Mouse (Mus musculus): Measurements from ENCODE around the gene Large1. TPM values are rescaled to one million over a fixed set of nuclear protein-coding genes. Genes with fewer than 3 reads are reported as not detected.
"Not testable (repeated sequence)": the region's sequence is repeated elsewhere in the genome, so short reads cannot be mapped to it uniquely, and the experiment has no call there.

Large1 gene
- polyA plus RNA-seq, 1 experiment from 2014 or later: 15.0 TPM

- Histone ChIP-seq H3K36me3 (ENCODE audit: control insufficient read depth, insufficient read depth, low read length) (no peaks in the 10 kb centered on the region), H3K4me1 (ENCODE audit: control insufficient read depth, insufficient read depth, low read length) (no peaks in the 10 kb centered on the region), H3K27ac (ENCODE audit: low read length) (no peak overlapping the region), H3K9ac (replicated peaks; ENCODE audit: low read depth, low read length) (no peak overlapping the region), H3K9me3 (ENCODE audit: control insufficient read depth, low read depth, low read length) (no peaks in the 10 kb centered on the region), H3K4me2 (replicated peaks; ENCODE audit: low read depth, low read length) (no peak overlapping the region), H3K27me3 (ENCODE audit: control insufficient read depth, insufficient read depth, low read length) (no peaks in the 10 kb centered on the region), H3K4me3 (ENCODE audit: low read depth, low read length) (no peak overlapping the region)
- 51% methylated on average over 3 of the region's 3 CpGs for WGBS
- peak; percentile 37; the same call in 1 of the 2 replicates for ATAC-seq (ENCODE audit: insufficient number of reproducible peaks, insufficient read depth, low FRiP score, low read depth)
These were observed 10.5 kb downstream of the Large1 start for GRCm38 (mm10) chr8:73342761-73343395.

- WGBS: 63% methylated on average over 1 of the region's 1 CpGs
- Histone ChIP-seq H3K9ac (replicated peaks; ENCODE audit: low read depth, low read length) (no peak overlapping the region), H3K27ac (ENCODE audit: low read length) (no peak overlapping the region), H3K9me3 (ENCODE audit: control insufficient read depth, low read depth, low read length) (no peaks in the 10 kb centered on the region), H3K4me1 (ENCODE audit: control insufficient read depth, insufficient read depth, low read length) (no peaks in the 10 kb centered on the region), H3K4me2 (replicated peaks; ENCODE audit: low read depth, low read length) (no peak overlapping the region), H3K27me3 (ENCODE audit: control insufficient read depth, insufficient read depth, low read length) (no peaks in the 10 kb centered on the region), H3K4me3 (ENCODE audit: low read depth, low read length) (no peak overlapping the region), H3K36me3 (ENCODE audit: control insufficient read depth, insufficient read depth, low read length) (no peaks in the 10 kb centered on the region)
- ATAC-seq (ENCODE audit: insufficient number of reproducible peaks, insufficient read depth, low FRiP score, low read depth): no peak
These were observed 16.5 kb downstream of the Large1 start for GRCm38 (mm10) chr8:73336845-73337244.

DNA sequence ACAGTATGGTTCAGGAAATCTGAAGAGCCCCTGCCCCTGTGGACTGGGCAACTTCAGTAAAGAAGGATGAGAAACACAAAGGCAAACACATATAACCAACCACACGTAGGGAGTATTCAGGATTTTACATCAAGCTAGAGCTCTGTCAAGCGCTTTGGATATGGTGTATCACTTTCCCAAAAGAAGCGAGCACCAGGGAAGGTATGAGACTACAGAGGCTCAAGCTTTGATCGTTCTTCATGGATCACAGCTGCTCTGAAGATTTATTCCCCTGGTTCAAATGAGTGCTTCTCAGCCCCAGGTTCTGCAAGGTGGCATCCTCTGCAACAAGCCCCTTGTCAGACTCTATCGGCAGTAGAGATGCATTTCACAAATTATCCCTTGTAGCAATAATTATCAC, 24.2 kb downstream of the Large1 start:
- H3K36me3 ChIP-seq (ENCODE audit: control insufficient read depth, insufficient read depth, low read length): no peaks in the 10 kb centered on the region
- no peaks in the 10 kb centered on the region for H3K27me3 ChIP-seq (ENCODE audit: control insufficient read depth, insufficient read depth, low read length)
- H3K4me2 ChIP-seq (replicated peaks; ENCODE audit: low read depth, low read length): no peak overlapping the region
- no peak overlapping the region for H3K27ac ChIP-seq (ENCODE audit: low read length)
- WGBS: 89% methylated on average over 5 of the region's 5 CpGs
- no peak for ATAC-seq (ENCODE audit: insufficient number of reproducible peaks, insufficient read depth, low FRiP score, low read depth)
- no peaks in the 10 kb centered on the region for H3K9me3 ChIP-seq (ENCODE audit: control insufficient read depth, low read depth, low read length)
- no peak overlapping the region for H3K4me3 ChIP-seq (ENCODE audit: low read depth, low read length)
- H3K4me1 ChIP-seq (ENCODE audit: control insufficient read depth, insufficient read depth, low read length): no peaks in the 10 kb centered on the region
- H3K9ac ChIP-seq (replicated peaks; ENCODE audit: low read depth, low read length): no peak overlapping the region

GRCm38 (mm10) chr8:73328056-73328455, 25.3 kb downstream of the Large1 start:
- H3K27me3 ChIP-seq (ENCODE audit: control insufficient read depth, insufficient read depth, low read length): no peaks in the 10 kb centered on the region
- H3K36me3 ChIP-seq (ENCODE audit: control insufficient read depth, insufficient read depth, low read length): no peaks in the 10 kb centered on the region
- H3K27ac ChIP-seq (ENCODE audit: low read length): no peak overlapping the region
- H3K4me2 ChIP-seq (replicated peaks; ENCODE audit: low read depth, low read length): no peak overlapping the region
- no peak for ATAC-seq (ENCODE audit: insufficient number of reproducible peaks, insufficient read depth, low FRiP score, low read depth)
- no peaks in the 10 kb centered on the region for H3K9me3 ChIP-seq (ENCODE audit: control insufficient read depth, low read depth, low read length)
- no peak overlapping the region for H3K4me3 ChIP-seq (ENCODE audit: low read depth, low read length)
- no peaks in the 10 kb centered on the region for H3K4me1 ChIP-seq (ENCODE audit: control insufficient read depth, insufficient read depth, low read length)
- no peak overlapping the region for H3K9ac ChIP-seq (replicated peaks; ENCODE audit: low read depth, low read length)
- 87% methylated on average over 3 of the region's 3 CpGs for WGBS

GRCm38 (mm10) chr8:73324667-73325066, 28.7 kb downstream of the Large1 start:
- H3K9ac ChIP-seq (replicated peaks; ENCODE audit: low read depth, low read length): no peak overlapping the region
- H3K4me1 ChIP-seq (ENCODE audit: control insufficient read depth, insufficient read depth, low read length): no peaks in the 10 kb centered on the region
- H3K9me3 ChIP-seq (ENCODE audit: control insufficient read depth, low read depth, low read length): no peaks in the 10 kb centered on the region
- H3K36me3 ChIP-seq (ENCODE audit: control insufficient read depth, insufficient read depth, low read length): no peaks in the 10 kb centered on the region
- no peaks in the 10 kb centered on the region for H3K27me3 ChIP-seq (ENCODE audit: control insufficient read depth, insufficient read depth, low read length)
- 83% methylated on average over 4 of the region's 4 CpGs for WGBS
- no peak for ATAC-seq (ENCODE audit: insufficient number of reproducible peaks, insufficient read depth, low FRiP score, low read depth)
- H3K4me3 ChIP-seq (ENCODE audit: low read depth, low read length): no peak overlapping the region
- H3K4me2 ChIP-seq (replicated peaks; ENCODE audit: low read depth, low read length): no peak overlapping the region
- no peak overlapping the region for H3K27ac ChIP-seq (ENCODE audit: low read length)

DNA sequence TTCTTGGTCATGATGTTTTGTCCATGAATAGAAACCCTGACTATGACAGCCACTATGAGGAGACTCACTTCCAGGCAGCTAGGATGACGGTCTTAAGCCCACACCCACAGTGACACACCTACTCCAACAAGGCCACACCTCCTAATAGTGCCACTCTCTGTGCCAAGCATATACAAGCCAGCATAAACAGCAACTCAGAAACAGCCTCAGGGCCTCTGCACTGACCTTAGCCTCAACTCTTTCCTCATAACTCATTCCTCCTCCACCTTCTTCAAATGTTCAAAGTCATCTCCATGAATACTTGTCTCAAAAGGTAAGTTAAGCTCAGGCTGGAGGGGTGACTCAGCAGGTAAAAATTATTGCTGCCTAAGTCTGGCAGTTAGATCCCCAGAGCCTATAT, 29.7 kb downstream of the Large1 start:
- no peak overlapping the region for H3K4me2 ChIP-seq (replicated peaks; ENCODE audit: low read depth, low read length)
- H3K4me1 ChIP-seq (ENCODE audit: control insufficient read depth, insufficient read depth, low read length): no peaks in the 10 kb centered on the region
- no peak overlapping the region for H3K4me3 ChIP-seq (ENCODE audit: low read depth, low read length)
- H3K9me3 ChIP-seq (ENCODE audit: control insufficient read depth, low read depth, low read length): no peaks in the 10 kb centered on the region
- H3K27ac ChIP-seq (ENCODE audit: low read length): no peak overlapping the region
- no peaks in the 10 kb centered on the region for H3K36me3 ChIP-seq (ENCODE audit: control insufficient read depth, insufficient read depth, low read length)
- WGBS: 67% methylated on average over 1 of the region's 1 CpGs
- ATAC-seq (ENCODE audit: insufficient number of reproducible peaks, insufficient read depth, low FRiP score, low read depth): no peak
- no peaks in the 10 kb centered on the region for H3K27me3 ChIP-seq (ENCODE audit: control insufficient read depth, insufficient read depth, low read length)
- H3K9ac ChIP-seq (replicated peaks; ENCODE audit: low read depth, low read length): no peak overlapping the region

- not testable (repeated sequence) for H3K36me3 ChIP-seq (ENCODE audit: control insufficient read depth, insufficient read depth, low read length); H3K27ac ChIP-seq (ENCODE audit: low read length); H3K4me3 ChIP-seq (ENCODE audit: low read depth, low read length); H3K27me3 ChIP-seq (ENCODE audit: control insufficient read depth, insufficient read depth, low read length); H3K9me3 ChIP-seq (ENCODE audit: control insufficient read depth, low read depth, low read length); H3K4me2 ChIP-seq (replicated peaks; ENCODE audit: low read depth, low read length); H3K9ac ChIP-seq (replicated peaks; ENCODE audit: low read depth, low read length); H3K4me1 ChIP-seq (ENCODE audit: control insufficient read depth, insufficient read depth, low read length)
- WGBS: 78% methylated on average over 1 of the region's 3 CpGs
- ATAC-seq (ENCODE audit: insufficient number of reproducible peaks, insufficient read depth, low FRiP score, low read depth): peak; percentile 93
These were observed 33.8 kb downstream of the Large1 start for GRCm38 (mm10) chr8:73319500-73319899.

DNA sequence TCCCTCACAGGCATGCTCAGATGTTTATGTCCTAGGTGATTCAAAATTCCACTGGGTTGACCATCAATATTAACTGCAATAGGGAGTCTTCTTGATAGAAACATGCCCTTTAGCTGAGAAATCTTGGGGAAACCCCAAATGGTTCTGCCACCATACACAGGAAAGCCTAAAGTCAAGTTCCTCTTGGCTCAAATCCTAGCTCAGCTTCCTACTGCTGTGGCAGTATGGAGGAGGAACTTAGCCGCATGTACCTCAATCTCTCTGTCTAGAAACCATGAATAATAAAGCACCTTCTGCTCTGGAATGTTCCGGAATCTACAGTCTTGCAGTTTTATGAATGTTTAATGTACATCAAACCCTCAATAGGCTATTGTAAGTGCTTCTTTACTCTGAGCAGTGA, 39.4 kb downstream of the Large1 start:
- H3K27ac ChIP-seq (ENCODE audit: low read length): no peak overlapping the region
- WGBS: 89% methylated on average over 2 of the region's 2 CpGs
- H3K9ac ChIP-seq (replicated peaks; ENCODE audit: low read depth, low read length): no peak overlapping the region
- ATAC-seq (ENCODE audit: insufficient number of reproducible peaks, insufficient read depth, low FRiP score, low read depth): no peak
- H3K27me3 ChIP-seq (ENCODE audit: control insufficient read depth, insufficient read depth, low read length): no peaks in the 10 kb centered on the region
- H3K4me1 ChIP-seq (ENCODE audit: control insufficient read depth, insufficient read depth, low read length): no peaks in the 10 kb centered on the region
- no peaks in the 10 kb centered on the region for H3K36me3 ChIP-seq (ENCODE audit: control insufficient read depth, insufficient read depth, low read length)
- H3K4me3 ChIP-seq (ENCODE audit: low read depth, low read length): no peak overlapping the region
- no peak overlapping the region for H3K4me2 ChIP-seq (replicated peaks; ENCODE audit: low read depth, low read length)
- H3K9me3 ChIP-seq (ENCODE audit: control insufficient read depth, low read depth, low read length): no peaks in the 10 kb centered on the region
